Mouse (Mus musculus) lung, postnatal 25 days (tissue): ENCODE data around the gene Id4.

Source experiments
- DNase-seq: peaks from one replicate; pipeline ENCODE4 v3.0.0; 2022; ENCODE audit warnings: low spot score

Gene Id4

DNA sequence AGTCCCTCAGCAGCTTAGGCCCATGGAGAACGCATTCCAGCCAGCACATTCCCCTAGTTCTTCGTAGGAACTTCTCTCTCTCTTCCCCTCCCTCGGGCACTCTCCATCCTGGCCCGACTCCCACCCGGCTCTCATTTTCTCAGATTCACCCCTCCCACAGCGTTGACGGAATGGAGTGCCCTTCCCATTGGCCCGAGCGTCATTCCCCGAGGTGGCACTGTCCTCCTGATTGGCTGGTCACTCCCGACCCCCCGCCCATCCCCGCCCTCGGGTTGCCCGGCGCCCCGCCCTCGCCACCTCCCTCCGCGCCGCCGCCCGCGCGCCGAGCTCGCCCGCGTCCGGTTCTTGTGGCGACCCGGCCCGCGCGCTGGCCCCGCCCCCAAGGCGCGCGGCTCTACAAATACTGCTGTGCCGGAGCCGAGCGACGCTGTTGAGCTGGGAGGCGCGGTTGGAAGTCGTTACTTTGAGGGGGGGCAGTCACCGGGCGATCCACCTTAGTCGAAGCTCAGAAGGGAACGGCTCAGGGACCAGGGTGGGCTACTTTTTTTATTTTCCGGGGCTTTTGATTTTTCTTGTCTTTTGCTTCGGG, at the start of gene Id4:
Id4 (plus strand) TSS at position 539 of the 589 bp plus-strand sequence.
- DNase-seq, result peak; percentile 95

DNA sequence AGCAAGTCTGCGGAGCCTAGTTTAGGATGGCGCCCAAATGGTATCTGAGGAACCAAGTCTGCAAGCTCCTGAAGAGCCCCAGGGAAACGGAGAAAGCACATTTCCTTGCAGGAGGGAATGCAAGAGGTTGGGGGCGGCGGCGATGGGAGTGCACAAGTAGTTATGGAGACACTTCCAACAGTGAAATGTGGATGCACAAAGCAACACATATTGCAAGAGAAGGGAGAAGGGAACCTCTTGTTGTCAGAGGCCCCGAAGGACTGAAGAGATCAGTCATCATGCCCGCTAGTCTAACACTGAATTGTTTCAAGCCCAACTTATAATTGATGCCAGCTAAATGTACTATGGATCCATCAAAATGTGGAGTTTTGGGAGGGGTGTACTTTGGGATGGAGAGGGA, 33.9 kb upstream of the Id4 start:
- DNase-seq, result no peak

DNA sequence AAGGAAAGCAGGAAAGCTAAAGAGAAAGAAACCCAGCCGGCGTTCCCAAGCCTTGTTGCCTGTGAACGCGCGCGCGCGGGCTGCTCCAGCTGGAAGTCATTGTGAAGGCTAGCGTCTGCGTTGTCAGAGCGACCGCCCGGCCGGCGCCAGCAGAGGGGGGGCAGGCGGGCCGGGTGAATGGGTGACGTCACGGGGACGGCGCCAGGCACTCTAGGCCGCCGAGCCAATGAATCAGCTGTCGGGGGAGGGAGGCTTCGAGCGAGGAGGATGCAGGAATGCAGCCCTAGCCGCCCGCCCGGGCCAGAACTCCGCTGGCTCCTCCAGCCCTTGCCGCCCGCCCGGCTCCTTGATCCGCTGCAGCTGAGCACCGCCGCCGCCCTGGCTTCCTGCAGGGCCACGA, 33.3 kb upstream of the Id4 start:
- DNase-seq, result peak; percentile 95

DNA sequence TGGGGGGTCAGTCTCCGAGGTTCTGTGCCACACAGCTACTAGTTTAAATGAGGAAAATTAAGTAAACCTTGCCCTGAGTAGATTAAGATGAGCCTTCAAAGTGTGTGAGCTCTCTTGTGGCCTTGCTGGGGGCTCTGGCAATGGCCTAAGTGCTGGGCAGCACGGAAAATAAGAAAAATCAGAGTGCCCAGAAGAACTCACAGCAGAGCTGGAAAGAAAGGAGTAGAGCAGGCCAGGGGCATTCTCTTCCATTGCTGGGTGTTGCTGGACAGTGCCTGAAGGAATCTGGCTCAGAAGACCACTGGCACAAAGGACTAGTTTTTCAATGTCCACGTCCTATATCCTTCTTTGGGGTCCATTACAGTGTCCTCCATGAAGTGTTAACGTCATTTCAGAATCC, 32.9 kb upstream of the Id4 start:
- no peak for DNase-seq

DNA sequence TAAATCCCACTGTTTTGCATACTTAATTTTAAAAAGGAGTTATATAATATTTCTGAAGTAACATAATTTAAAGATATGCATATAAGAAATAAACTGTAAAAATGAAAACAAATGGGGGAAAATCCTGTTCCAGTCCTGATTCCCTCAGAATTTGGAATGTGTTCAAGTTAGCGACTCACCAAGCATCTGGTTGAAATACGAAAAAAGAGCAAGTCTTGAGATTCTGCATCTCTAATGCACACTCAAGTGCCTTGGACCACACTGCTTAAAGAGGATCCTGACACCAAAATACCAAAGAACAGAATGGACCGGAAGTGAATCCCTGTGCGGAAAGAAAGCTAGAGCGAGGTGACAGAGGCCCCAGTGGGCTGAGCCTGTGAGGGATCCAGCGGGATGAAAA, 30.0 kb upstream of the Id4 start:
- DNase-seq, result no peak

DNA sequence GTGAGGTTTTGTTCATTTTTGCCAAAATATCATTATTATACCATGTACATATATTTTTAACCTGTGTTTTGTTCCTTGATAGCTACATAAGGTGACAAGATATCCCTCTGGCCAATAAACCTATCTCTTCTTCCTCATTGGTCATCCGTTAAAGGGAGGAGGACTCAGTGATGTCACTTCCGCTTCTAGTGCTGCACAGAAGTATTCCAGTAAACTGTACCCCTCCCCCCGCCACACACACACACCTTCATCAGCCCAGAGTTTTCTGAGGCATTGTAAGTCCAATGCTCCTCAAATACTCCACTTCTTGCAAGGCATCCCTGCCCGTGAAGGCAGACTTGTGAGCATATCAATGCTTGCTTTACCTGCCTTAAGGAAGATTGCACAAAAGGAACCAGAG, 24.6 kb upstream of the Id4 start:
- no peak for DNase-seq

DNA sequence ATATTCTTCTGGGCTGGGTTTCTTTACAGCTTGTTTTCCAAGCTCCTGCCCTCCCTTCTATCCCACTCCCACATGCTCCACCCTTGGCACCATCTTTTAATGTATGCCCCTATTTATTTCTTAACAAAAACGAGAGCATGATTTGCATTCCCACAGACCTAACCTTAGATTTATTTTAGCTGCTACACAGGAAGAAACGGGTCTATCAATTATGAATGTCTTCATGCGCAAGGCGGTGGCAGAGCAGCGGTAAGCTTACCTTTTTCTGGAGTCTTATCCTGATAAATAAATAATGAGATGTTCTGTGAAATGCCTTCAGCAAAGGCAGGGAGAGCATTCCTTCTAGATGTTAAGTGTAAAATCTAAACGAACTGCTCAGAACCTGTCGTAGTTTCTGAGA, 24.2 kb upstream of the Id4 start:
- DNase-seq, result no peak

DNA sequence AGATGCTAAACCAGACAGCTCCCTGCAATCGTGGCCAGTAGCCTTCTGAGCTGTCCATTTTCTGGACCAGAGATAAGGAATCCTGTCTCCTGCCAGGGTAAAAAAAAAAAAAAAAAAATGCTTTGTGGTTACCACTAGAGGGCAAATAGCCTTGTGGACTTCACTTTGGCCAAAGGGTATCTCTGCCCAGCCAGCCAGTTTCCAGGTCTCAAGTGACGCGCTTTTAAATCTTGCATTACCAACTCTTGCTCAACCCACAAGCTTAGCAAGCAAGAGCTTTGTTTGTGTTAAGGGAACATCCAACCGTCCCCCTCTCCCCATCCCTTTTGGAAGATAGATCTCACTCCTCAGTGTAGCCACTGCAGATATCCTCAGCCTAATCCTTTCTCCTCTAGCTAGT, 23.5 kb upstream of the Id4 start:
- DNase-seq, result peak; percentile 26

DNA sequence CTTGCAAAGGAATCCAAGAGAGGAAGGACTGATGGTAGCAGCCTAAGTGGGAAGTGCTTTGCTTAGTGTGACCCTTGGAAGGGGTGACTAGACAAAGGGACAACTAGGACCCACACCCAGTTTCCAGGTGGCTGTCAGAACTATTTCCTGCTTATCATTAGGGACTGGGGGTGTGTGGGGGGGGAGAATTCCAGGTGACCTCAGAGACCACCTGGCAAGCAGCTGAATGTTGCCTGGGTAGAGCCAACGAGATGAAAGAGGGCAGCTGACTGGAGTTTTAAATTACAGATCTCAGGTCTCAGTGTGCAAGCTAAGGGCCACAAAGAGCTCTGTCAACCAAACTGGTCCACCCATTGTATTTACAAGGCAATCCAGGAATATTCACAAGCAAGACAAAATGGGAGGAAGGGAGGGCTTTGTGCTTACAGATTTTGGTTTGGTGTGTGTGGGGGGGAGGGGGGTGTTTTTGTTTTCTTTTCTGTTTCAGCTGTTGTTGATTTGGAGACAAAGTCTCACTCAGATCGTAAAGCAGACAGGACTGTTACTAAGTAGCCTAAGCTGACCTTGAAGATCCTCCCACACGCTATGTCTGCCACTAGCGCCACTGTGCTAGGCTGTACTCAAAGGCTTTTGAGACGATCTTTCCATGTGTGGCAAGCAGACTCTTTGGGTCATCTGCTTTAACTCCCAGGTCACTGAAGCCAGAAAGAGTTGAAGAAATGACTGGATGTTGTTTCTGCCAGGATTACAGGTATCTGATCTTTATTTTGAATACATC, 15.6 kb upstream of the Id4 start:
- no peak for DNase-seq

DNA sequence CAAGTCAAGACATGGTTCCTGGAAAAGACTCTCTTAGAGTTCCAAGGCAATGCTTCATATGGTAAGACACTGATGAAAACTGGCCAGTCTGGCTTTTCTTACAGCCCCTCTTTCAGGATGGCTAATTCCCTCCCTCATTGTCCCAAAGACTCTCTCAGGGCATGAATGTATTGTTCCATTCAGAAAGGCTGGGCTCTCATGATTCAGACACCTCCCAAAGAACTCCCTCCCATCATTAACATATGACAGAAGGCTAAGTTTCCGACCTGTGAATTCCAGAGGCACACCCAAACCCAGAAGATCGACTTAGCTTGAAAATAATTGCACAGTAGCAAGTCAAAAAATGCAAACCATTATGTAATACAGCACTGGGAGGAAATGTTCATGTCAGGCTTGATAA, 8.5 kb upstream of the Id4 start:
- DNase-seq, result no peak

DNA sequence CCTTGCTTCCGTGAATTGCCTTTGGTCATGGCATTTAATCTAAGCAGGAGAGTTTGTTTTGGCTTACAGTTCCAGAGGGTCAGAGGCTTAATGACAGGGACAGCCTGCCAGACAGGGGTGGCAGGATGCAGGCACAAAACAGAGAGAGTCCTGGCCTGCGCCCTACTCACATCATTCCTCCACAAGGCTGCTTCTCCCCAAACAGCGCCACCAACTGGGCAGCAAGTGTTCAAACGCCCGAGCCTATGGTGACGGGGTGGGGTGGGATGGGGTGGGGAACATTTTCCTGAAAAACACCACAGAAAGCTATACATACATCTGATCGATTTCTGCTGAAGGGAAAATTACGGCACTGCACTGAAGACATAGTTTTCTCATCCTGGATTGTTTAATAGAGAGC, 6.0 kb upstream of the Id4 start:
- DNase-seq, result no peak

DNA sequence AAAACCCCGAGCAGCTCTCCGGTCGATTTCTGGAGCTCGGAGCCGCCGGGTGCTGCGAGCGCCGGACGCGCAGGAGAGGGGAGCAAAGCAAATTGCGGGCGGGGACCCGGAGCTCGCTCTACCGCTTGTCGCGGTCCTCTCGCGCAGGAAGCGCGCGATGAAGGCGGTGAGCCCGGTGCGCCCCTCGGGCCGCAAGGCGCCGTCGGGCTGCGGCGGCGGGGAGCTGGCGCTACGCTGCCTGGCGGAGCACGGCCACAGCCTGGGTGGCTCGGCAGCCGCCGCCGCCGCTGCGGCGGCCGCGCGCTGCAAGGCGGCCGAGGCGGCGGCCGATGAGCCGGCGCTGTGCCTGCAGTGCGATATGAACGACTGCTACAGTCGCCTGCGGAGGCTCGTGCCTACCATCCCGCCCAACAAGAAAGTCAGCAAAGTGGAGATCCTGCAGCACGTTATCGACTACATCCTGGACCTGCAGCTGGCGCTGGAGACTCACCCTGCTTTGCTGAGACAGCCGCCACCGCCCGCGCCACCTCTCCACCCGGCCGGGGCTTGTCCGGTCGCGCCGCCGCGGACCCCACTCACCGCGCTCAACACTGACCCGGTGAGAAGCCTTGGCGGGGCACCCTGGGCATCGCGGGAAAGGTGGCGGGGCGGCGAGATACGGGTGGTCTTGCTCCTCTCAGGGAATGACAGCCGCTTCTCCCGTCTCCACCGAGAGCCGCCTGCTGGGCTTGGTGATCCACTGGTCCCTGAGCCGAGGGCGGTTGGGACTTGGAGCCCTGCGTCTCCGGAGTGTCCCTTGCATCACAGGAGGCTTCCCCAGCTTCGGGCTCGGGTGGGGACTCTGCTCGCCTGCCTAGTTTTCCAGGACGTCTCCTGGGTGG, 553 bp downstream of the Id4 start:
- DNase-seq, result peak; percentile 5

DNA sequence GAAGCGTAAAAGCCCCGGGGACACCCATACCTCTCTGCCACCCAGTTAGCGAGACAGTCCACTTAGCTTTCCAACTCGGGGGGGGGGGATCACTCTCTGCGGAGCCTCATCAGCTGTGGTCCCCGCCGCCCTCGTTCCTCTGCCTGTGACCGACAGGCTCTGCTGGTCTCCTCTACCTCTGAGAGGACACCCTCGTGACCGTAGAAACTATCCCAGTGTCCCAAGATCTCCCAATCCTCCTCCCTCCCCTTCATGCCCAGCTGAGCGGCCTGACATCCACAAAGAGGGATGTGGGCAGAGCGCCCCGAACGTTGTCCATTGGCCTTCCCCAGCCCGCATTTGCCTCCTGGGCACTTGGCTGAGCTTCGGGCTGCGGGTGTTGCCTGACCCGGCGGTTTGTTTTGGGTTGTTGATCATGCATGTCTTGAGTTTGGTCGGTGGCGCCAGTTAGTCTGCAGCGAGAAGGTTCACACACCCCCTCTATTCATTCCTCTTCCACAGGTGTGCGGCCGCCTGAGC, 1.5 kb downstream of the Id4 start:
- peak; percentile 2 for DNase-seq

DNA sequence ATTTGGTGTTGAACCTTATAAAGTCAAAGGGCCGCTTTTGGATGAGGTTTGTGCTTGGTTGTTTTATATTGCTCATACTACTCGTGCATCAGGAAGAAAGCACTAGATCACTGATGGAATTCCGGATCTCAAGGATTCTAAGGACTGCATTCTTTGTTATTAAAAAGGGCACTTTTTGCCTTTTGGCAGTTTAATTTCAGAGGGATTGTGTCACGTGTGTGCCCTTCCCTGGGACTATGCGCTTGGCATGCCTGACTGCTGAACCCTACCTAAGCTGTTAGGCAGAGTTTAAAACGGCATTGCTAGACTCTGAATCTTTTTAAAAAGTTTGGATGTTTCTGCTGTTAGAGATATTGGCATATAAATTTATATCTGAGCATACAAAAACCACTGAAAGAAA, 4.0 kb downstream of the Id4 start:
- DNase-seq, result no peak

DNA sequence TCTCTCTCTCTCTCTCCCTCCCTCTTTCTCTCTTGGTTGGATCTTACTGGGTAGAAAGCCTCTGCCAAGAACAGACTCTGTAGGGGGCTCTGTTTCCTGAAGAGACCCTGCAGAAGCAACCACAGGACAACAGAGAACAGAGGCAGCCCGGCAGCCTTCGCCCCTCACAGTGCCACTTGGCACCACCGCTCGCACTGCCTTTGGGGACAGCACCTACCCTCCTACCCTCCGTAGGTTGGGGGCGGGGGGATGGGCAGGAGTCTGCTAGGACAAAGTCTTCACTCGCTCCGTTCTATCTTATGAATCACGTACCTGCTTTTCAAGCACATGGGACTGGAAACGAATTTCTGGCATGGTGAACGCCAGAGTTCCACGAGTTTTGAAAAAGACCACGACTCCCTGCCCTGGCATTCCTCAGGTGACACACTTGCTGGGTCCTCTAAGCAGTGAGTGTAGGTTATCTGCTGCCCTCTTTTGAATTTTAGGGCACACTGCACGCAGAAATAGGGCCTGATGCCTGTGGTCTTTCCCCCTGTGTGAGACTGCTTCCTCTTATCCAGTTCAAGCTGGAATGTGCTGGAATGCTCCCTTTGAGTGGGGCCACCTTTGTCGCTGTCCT, 12.5 kb downstream of the Id4 start:
- DNase-seq, result peak; percentile 41

DNA sequence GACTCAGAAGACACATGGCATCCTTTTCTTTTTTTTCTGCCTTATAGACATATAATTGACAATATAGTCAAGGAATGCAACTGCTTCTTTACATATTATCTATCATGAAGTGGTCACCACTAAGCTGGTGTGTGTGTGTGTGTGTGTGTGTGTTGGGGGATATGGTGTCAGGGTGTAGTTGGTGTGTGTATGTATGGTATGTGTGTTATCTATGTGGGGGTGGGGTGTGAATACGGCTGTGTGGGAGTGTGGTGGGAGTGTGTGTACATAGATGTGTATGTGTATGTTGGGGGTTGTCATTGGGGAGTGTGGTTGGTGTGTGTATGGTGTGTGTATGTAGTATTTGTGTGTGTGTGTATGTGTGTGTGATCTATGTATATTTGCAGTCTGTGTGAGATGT, 13.1 kb downstream of the Id4 start:
- no peak for DNase-seq

DNA sequence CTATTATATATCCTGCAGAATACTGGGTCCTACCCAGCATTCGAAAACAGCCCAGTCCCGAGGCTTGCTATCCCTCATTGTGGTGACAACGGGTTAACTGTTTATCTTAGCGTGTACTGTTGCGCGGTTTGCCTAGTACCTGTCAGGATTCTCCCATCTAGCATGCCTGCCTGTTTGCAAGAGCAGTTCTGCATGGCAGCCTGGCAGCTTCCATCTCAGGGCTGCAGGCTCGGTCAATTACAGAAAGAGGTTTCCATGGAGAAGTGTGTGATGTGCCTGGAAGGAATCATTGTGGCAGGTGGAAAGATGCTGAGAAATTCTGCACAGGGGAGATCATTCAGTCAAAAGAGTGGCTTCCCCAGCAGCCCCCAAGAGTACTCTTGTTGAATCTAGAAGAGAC, 16.0 kb downstream of the Id4 start:
- no peak for DNase-seq

DNA sequence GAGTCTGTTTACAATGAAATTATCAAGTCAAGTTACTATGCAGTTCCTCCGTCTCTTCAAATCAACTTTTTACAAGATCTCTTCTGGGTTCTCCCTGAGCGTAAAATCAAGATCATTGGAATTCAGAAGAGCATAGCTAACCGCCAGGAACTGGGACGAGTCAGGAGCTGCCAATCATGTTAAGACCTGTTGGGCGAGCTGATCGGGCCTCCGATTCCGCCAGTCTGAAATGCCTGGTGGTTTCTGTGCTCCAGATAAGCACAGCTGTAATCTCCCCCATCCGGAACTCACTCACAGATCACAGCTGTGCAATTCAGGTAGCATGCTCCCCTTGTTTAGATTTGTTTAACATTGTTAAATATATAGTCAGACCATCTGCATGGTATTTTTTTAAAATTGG, 23.4 kb downstream of the Id4 start:
- no peak for DNase-seq

DNA sequence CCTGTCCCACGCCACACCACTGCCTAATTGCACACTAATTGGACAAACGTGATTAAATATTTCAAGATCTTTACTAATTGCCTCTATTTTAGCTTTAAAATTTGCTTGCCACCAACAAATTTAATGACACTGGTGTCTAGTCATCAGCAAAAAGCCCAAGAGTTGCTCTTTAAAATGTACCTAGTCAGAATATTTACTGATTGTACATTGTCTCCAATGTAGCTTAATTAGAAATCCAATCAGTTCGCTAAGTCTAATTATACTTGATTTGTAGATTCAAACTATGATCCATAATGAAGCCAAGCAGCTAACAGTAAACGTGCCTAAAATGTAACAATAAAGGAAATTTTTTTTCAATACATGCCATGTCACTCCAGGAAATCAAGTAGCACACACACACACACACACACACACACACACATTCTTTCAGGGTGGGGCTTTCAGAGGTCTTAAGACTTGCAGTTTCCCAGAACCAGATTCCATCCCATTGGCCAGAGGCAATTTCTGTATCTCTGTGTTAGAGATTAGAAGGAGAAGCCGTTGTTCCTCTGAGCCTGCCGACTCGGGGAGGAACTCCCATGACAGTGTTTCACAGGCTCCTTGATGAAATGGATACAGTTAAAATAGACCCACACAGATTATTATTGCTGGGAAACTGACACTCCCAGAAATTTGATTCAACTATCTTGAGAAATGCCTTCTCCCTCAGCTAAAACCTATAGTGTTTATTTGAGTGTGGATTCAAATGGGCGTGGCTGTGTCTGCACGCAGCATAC, 24.1 kb downstream of the Id4 start:
- DNase-seq, result no peak

DNA sequence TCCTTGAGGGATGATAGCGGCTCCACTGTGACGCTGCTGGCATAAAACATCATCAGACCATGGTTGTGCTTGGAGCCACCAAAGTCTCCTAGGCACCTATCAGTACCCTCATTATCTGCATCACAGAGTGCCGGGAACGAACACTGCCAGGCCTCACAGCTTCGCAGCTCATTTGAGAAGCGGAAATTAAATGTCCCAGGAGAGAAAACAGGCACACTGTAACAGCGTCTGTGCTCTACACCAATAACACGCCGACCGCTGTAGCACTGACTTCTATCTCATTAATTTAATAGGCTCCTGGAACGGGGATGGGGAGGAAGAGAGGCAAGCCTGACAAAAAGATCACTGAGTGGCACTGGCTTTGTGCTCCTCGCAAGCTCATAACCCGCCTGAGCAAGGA, 29.4 kb downstream of the Id4 start:
- DNase-seq, result no peak

DNA sequence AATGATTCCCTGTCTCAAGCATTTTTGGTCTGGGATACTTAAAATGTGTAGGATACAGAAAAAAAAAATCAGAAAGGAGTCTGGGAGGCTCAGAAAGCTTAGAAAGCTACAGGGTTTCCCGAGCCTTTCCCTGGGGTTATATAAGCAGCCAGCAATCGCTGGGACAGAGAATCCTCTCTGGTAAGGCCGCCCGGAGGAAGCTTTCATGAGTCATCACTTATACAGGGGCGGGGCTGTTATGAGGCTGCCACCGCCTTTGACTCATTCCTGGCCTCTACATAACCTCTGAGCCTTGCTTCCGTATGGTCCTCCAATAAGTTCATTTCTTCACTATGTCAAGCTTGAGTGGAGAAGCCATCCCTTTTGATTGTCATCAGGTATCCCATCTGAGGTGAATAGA, 53.5 kb downstream of the Id4 start:
- peak; percentile 12 for DNase-seq
